In genomic region chr5:77384724-77385123, GRCm38 (mm10) we compare ENCODE assay signal across 20 mouse cellular contexts. TPM values are rescaled to one million over a fixed set of nuclear protein-coding genes. Genes with fewer than 3 reads are reported as not detected.
A peak's percentile ranks its signal among the peaks of the same experiment; 100 is the strongest.
DNase-seq lines count a peak whose midpoint lies in the region; ATAC-seq and TF ChIP-seq lines count a peak whose summit lies in the region.
"Had no signal": no experiment of that assay in that cellular context is flagged by ENCODE, and none has a peak within 500 bp of the region (broad histone marks: within the 10 kb centered on the region; RNA-seq: fewer than 3 reads in every experiment).

No protein-coding gene starts in this region.

- no peak overlapping the region for H3K9ac ChIP-seq in lung, embryonic 16.5 days (ENCODE audit: low read length)
- H3K9ac ChIP-seq in intestine, postnatal 0 days (ENCODE audit: low read depth, low read length): no peak overlapping the region
- H3K9ac ChIP-seq in kidney, postnatal 0 days (ENCODE audit: low read depth, low read length): no peak overlapping the region
- no peak overlapping the region for H3K9ac ChIP-seq in liver, embryonic 16.5 days (ENCODE audit: low read depth, low read length)
- no peak overlapping the region for H3K9ac ChIP-seq in heart, embryonic 12.5 days
- H3K9ac ChIP-seq: neural tube, embryonic 15.5 days had no signal

- WGBS in lung, embryonic 16.5 days: 56% methylated on average over 9 of the region's 9 CpGs
- 29% methylated on average over 9 of the region's 9 CpGs for WGBS in intestine, postnatal 0 days
- WGBS in kidney, postnatal 0 days: 48% methylated on average over 9 of the region's 9 CpGs
- 42% methylated on average over 9 of the region's 9 CpGs for WGBS in liver, embryonic 16.5 days (ENCODE audit: insufficient replicate concordance)
- 74% methylated on average over 9 of the region's 9 CpGs for WGBS in heart, embryonic 12.5 days

- no peak for ATAC-seq in lung, embryonic 16.5 days (ENCODE audit: low read depth)
- ATAC-seq in intestine, postnatal 0 days: no peak
- peak; percentile 61 for ATAC-seq in kidney, postnatal 0 days (replicated peaks; ENCODE audit: low FRiP score, low read depth)
- no peak for ATAC-seq in liver, embryonic 16.5 days (ENCODE audit: low read depth)
- ATAC-seq in frontal cortex, adult (ENCODE audit: low TSS enrichment): no peak
- ATAC-seq in erythroid progenitor cell, adult 5-6 weeks (replicated peaks; ENCODE audit: low FRiP score, poor library complexity, severe bottlenecking): no peak
- no peak for ATAC-seq in heart, embryonic 12.5 days (ENCODE audit: insufficient number of reproducible peaks, low FRiP score)
- ATAC-seq: forebrain, embryonic 16.5 days had no signal

- no peaks in the 10 kb centered on the region for H3K36me3 ChIP-seq in lung, embryonic 16.5 days (ENCODE audit: control insufficient read depth, insufficient read depth, low read length)
- no peaks in the 10 kb centered on the region for H3K36me3 ChIP-seq in intestine, postnatal 0 days (ENCODE audit: control insufficient read depth, insufficient read depth)
- H3K36me3 ChIP-seq in kidney, postnatal 0 days (ENCODE audit: insufficient read depth, low read length): no peaks in the 10 kb centered on the region
- no peaks in the 10 kb centered on the region for H3K36me3 ChIP-seq in liver, embryonic 16.5 days (ENCODE audit: control insufficient read depth, insufficient read depth)
- H3K36me3 ChIP-seq in heart, embryonic 12.5 days: no peaks in the 10 kb centered on the region
- H3K36me3 ChIP-seq: heart, embryonic 10.5 days; midbrain, embryonic 10.5 days; neural tube, embryonic 15.5 days had no signal

- no peaks in the 10 kb centered on the region for H3K27me3 ChIP-seq in lung, embryonic 16.5 days (ENCODE audit: control insufficient read depth, insufficient read depth, low read depth, low read length)
- H3K27me3 ChIP-seq in intestine, postnatal 0 days (replicated peaks; ENCODE audit: control insufficient read depth, insufficient read depth, low read length): no peaks in the 10 kb centered on the region
- H3K27me3 ChIP-seq in kidney, postnatal 0 days (ENCODE audit: insufficient read depth, low read length): no peaks in the 10 kb centered on the region
- H3K27me3 ChIP-seq in liver, embryonic 16.5 days (ENCODE audit: control insufficient read depth, insufficient read depth, low read depth, low read length): no peaks in the 10 kb centered on the region
- H3K27me3 ChIP-seq in heart, embryonic 12.5 days (replicated peaks): no peaks in the 10 kb centered on the region; the same call in 1 of the 2 replicates
- H3K27me3 ChIP-seq: neural tube, embryonic 15.5 days had no signal

- H3K4me3 ChIP-seq in lung, embryonic 16.5 days (ENCODE audit: low read length): no peak overlapping the region
- peak overlapping the region; percentile 9; the same call in 1 of the 2 replicates for H3K4me3 ChIP-seq in intestine, postnatal 0 days (ENCODE audit: low read depth, low read length)
- H3K4me3 ChIP-seq in kidney, postnatal 0 days (replicated peaks; ENCODE audit: low read depth, low read length): no peak overlapping the region
- H3K4me3 ChIP-seq in liver, embryonic 16.5 days (ENCODE audit: low read depth, low read length): no peak overlapping the region
- H3K4me3 ChIP-seq in heart, embryonic 12.5 days: no peak overlapping the region
- H3K4me3 ChIP-seq: heart, embryonic 10.5 days; midbrain, embryonic 10.5 days; neural tube, embryonic 15.5 days had no signal

- H3K27ac ChIP-seq in lung, embryonic 16.5 days (ENCODE audit: low read length): peak overlapping the region; percentile 63; the same call in 1 of the 2 replicates
- no peak overlapping the region for H3K27ac ChIP-seq in intestine, postnatal 0 days (ENCODE audit: low read depth, low read length)
- peak overlapping the region; percentile 82 for H3K27ac ChIP-seq in kidney, postnatal 0 days
- H3K27ac ChIP-seq in liver, embryonic 16.5 days (ENCODE audit: low read length): no peak overlapping the region
- no peak overlapping the region for H3K27ac ChIP-seq in heart, embryonic 12.5 days (ENCODE audit: poor library complexity, severe bottlenecking)
- H3K27ac ChIP-seq: heart, embryonic 10.5 days; midbrain, embryonic 10.5 days; neural tube, embryonic 15.5 days had no signal

- H3K9me3 ChIP-seq in lung, embryonic 16.5 days (ENCODE audit: control insufficient read depth, low read length): no peaks in the 10 kb centered on the region
- H3K9me3 ChIP-seq in intestine, postnatal 0 days (ENCODE audit: control insufficient read depth): no peaks in the 10 kb centered on the region
- no peaks in the 10 kb centered on the region for H3K9me3 ChIP-seq in kidney, postnatal 0 days (replicated peaks; ENCODE audit: low read length)
- no peaks in the 10 kb centered on the region for H3K9me3 ChIP-seq in liver, embryonic 16.5 days (replicated peaks; ENCODE audit: control insufficient read depth, low read length)
- H3K9me3 ChIP-seq in heart, embryonic 12.5 days (replicated peaks): no peaks in the 10 kb centered on the region
- H3K9me3 ChIP-seq: heart, embryonic 10.5 days; midbrain, embryonic 10.5 days; neural tube, embryonic 15.5 days had no signal

- H3K4me1 ChIP-seq in lung, embryonic 16.5 days (replicated peaks; ENCODE audit: control insufficient read depth, insufficient read depth, low read length): peaks cover 16% of the 10 kb centered on the region
- H3K4me1 ChIP-seq in intestine, postnatal 0 days (replicated peaks; ENCODE audit: control insufficient read depth, insufficient read depth, low read length): 0 out of 2 replicates have a peak, but pooled peaks cover 6% of the 10 kb centered on the region
- H3K4me1 ChIP-seq in kidney, postnatal 0 days (replicated peaks; ENCODE audit: insufficient read depth, low read length): peaks cover 53% of the 10 kb centered on the region
- peaks cover 5% of the 10 kb centered on the region for H3K4me1 ChIP-seq in liver, embryonic 16.5 days (ENCODE audit: control insufficient read depth, low read depth, low read length)
- H3K4me1 ChIP-seq in heart, embryonic 12.5 days (replicated peaks): peaks cover 23% of the 10 kb centered on the region
- H3K4me1 ChIP-seq: neural tube, embryonic 15.5 days had no signal

- no peak for TF ChIP-seq CTCF in intestine, postnatal 0 days (IDR thresholded peaks at IDR 0.05; ENCODE audit: low read depth)
- TF ChIP-seq CTCF in kidney, postnatal 0 days (IDR thresholded peaks at IDR 0.05; ENCODE audit: low read depth): no peak

- H3K4me2 ChIP-seq in lung, embryonic 16.5 days (ENCODE audit: low read depth, low read length): peak overlapping the region; percentile 38
- H3K4me2 ChIP-seq in intestine, postnatal 0 days (replicated peaks; ENCODE audit: low read depth): peak overlapping the region; percentile 48
- peak overlapping the region; percentile 11; the same call in 1 of the 2 replicates for H3K4me2 ChIP-seq in kidney, postnatal 0 days (ENCODE audit: low read length)
- 0 out of 2 replicates have a peak overlapping the region, but pooled peaks have one; percentile 6 for H3K4me2 ChIP-seq in liver, embryonic 16.5 days (ENCODE audit: low read depth, low read length)
- no peak overlapping the region for H3K4me2 ChIP-seq in heart, embryonic 12.5 days
- H3K4me2 ChIP-seq: neural tube, embryonic 15.5 days had no signal

- DNase-seq in lung, postnatal 36 days: no peak
- DNase-seq in kidney, postnatal 0 days (ENCODE audit: low spot score): no peak
- DNase-seq: adrenal gland, postnatal 10 days; cerebellum, adult 9-11 months; embryo, embryonic 11 days; gastrocnemius, postnatal 14 days; left cerebral cortex, postnatal 4 days; lung, adult 2 months; thymus, adult 2 months had no signal

RNA-seq across cellular contexts. Expression of gene Igfbp7, which starts 23.1 kb away (rescaled TPM):
- 99.8 and 104 TPM in 2 replicates for polyA plus RNA-seq in lung, embryonic 16.5 days (2015; fragmentation: Nextera tagmentation; extraction: Ambion mirVana)
- polyA plus RNA-seq in intestine, postnatal 0 days (2015; fragmentation: Nextera tagmentation; extraction: Ambion mirVana): 255 and 258 TPM in 2 replicates
- 1,308 and 1,398 TPM in 2 replicates for polyA plus RNA-seq in kidney, postnatal 0 days (2015; fragmentation: Nextera tagmentation; extraction: Ambion mirVana)
- 26.3 and 30.9 TPM in 2 replicates for polyA plus RNA-seq in liver, embryonic 16.5 days (2015; fragmentation: Nextera tagmentation; extraction: Ambion mirVana)
- total RNA-seq in erythroid progenitor cell, adult 5-6 weeks (2015; ENCODE audit: low replicate concordance): 3.8 and 7.6 TPM in 2 replicates
- 0.90 TPM in 1 of 2 replicates, not detected in the other for total RNA-seq in erythroid progenitor cell, adult 5-6 weeks (2017; ENCODE audit: low replicate concordance)
- polyA plus RNA-seq in heart, embryonic 12.5 days (2016; fragmentation: Nextera tagmentation; extraction: Ambion mirVana): 38.3 and 39.9 TPM in 2 replicates
- total RNA-seq: MEL had no signal

Comparison
In these comparisons a context has a peak if more than half of its experiments do, and no peak if none do; other contexts are left out.
1. H3K27ac ChIP-seq: peak in lung, embryonic 16.5 days (single experiment) and kidney, postnatal 0 days (single experiment); none in intestine, postnatal 0 days (single experiment), liver, embryonic 16.5 days (single experiment) and heart, embryonic 12.5 days (single experiment).